Mouse (Mus musculus) kidney, adult 9 months (tissue): ENCODE measurements around the gene Gkn1.

Experiments
- DNase-seq: peaks from one replicate; pipeline ENCODE4 v3.0.0; 2022

The Gkn1 gene

DNA sequence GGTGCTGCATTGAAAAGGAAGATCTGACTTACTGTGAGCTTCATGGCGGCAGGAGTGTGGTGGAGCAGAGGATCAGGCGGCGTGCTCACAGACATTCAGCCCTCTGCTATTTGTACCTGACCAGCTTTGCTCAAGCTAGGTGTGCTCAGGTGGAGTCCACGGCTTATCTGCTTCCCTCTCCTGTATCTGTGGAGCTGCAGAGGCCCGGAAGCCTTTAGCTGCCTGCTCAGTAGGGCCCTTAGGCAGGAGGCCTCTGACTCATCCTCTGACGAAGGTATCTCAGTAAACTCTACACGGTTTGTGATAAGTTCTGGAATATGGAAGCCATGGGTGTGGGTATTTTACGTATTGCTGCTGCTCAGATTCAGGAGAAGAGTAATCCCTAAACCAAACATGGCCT is at the start of gene Gkn1:
Gene Gkn1 (minus strand): TSS at position 114 of the 400 bp plus-strand sequence.
- no peak for DNase-seq

DNA sequence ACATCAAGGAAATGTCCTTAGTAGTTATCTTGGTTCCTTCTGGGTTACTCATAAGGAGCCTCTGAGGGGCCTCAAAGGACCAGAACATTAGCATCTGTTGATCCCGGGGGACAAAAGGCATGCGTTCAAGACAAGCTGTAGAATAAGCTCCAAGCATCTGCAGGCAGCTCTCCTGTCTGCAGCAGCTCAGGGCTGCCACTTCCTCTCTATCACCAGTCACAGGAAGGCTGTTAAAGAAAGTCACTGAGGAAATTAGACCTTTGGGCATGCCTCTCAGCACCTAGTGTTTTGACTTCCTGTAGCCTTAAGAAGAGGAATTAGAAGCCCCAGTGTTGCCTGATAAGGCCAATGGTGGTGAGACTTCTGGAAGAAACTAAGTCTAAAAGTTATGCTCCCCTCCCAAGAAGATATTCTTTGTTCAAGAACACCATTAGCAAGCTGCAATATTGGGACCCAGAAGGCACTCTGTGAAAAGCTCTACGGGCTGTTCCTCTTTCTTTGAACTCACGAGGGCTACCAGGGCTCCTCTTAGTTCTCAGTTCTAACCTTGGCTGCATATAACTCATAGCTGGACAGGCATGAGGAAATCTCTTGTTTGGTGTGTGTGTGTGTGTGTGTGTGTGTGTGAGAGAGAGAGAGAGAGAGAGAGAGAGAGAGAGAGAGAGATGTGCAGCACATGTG is 49.3 kb upstream of the Gkn1 start:
- DNase-seq: no peak

DNA sequence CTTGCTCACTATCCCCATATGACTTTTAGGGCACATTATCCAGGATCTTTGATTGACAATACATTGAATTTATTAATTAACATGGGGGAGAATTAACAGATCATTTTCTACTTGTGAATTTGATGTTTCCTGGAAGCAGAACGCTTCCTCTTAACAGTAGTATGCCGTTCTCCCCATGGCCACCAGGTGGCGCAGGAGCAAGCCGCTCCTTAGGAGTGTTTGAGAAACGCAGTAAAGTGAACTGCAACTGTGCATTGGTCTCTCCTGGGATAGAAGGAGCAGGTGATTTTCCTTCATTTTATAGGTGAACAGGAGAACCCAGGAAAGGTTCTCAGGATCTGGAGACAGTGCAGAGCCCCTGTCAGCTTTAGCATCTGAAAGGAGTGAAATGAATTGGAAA is 48.4 kb upstream of the Gkn1 start:
- peak; percentile 71 for DNase-seq

DNA sequence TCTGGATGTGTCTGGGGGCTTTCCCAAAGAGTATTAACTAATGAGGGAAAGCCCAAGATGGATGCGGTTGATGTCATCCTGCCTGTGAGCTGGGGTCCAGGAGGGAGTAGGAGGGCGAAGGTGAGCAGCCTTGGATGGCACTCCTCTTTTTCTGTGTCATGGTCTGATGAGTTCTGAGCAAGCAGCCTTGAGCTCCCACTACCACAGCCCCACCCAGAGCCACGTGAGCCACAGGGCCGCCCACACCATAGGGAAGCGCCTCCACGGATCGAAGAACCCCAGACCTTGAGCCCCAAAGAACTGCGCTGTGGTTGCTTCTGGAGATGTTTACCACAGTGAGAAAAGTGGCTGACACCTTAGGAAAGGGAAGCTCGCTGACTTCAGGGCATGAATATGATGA is 44.0 kb upstream of the Gkn1 start:
- no peak for DNase-seq

DNA sequence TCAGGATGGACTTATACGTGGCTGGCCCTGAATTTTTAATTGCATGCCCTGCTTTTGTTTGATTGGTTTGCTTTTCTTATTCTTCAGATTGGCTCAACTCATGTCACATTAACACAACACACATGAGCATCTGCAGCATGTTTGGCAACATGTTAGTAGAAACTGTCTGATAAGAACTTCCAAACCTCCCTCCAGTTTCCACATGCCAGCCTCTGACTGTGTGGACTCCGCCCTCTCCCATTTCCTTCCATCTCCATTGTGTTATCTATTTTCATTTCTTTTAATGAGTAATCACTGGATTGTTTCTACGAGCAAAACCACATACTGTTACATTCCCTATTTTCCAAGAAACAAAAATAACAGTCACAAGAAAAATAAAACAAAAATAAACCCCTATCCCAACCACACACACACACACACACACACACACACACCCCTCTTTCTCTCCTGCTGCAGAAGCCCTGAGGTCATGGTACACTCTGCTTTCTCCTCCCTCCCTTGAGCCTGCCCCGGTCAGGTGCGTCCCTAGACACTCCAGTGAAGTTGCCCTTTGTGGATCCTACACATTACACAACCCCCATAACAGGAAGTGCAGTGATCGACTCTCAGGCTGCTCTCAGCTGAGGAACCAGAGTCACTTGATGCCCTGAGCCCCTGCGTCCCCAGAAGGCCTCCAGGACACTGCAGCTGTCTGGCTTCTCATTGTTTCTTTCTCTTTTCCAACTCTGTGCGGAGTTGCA is 42.9 kb upstream of the Gkn1 start:
- DNase-seq: peak; percentile 35

- no peak for DNase-seq
These were observed 38.8 kb upstream of the Gkn1 start for GRCm38 (mm10) chr6:87389455-87389989.

DNA sequence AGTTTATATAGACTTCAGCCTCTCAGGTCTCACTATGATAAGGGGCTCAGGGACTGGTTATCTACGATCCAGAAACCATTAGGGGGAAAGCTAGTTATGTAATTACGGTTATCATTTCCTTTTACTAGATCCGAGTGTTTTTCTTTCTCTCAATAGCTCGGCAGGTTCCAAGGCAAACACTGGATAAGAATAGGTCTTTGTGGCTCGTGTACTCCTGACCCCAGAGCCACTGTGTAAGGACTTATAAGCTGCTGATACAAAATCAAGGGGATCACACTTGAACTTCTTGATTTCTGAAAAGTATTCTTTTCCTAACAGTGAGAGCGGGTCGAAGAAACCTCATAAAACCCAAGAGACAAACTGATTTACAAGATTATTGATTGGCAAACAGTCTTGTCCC is 38.1 kb upstream of the Gkn1 start, which contains the start of gene Gkn3:
Gene Gkn3 (minus strand): TSS at position 59 of the 400 bp plus-strand sequence.
- no peak for DNase-seq

DNA sequence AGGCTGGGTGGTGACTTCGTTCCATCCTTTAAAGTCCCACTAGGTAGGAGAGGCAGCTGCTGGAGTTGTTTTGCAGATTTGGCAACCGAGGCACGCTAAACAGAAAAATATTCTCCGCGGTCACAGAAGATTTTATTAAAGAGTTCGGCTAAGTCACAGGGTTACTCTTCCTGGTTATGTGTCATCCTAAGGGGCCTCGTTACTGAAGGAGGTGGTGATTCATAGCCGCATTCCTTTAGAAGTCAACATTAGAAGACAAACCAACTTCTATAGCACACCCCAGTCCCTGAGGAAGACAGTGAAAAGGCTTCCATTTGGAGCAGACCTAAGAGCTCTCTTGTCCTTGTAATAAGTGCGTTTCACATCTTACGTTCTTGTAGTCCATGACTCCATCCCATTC is 35.9 kb upstream of the Gkn1 start:
- no peak for DNase-seq

GRCm38 (mm10) chr6:87386203-87386602 is 35.5 kb upstream of the Gkn1 start:
- DNase-seq: peak; percentile 62

DNA sequence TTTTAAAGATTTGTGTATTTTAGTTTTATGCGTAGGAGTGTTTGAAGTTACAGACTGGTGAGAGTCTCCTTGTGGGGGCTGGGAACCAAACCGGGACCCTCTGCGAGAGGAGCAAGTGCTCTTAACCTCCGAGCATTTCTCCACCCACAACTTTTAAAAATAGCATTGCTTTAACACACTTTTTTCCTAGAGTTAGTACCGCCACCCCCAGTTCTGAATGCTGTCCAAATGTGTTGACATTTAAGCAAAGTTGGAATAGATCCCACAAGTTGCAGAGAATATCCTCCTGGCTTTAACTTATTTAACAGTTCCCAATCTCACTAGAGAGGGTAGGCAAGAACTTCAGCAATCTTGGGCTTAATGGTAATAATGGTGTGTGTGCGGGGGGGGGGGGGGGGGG is 34.0 kb upstream of the Gkn1 start:
- DNase-seq: no peak

- DNase-seq: no peak
These were observed 33.4 kb upstream of the Gkn1 start for GRCm38 (mm10) chr6:87383926-87384691.

DNA sequence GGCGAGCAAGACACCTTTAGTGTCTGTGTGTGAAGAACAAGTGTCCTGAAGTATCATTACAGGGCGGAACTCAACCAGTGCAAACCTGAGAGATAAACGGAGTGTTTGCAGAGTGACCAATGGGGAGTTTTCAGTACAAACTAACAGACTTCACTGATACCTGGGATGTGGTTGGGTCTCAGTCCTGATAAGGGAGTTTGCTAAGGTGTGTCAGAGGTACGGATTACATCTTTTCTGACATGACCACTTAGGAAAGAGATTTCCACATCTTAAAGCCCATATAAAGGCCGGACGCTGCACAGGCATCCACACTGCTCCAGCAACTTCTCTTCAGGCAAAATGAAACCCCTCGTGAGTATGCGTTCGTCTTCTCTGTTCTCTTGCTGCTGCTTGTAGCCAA is 22.3 kb upstream of the Gkn1 start, which contains the start of gene Gkn2:
Gene Gkn2 (plus strand): TSS at position 301 of the 400 bp plus-strand sequence.
- no peak for DNase-seq

- DNase-seq: no peak
These were observed 18.5 kb upstream of the Gkn1 start for GRCm38 (mm10) chr6:87369223-87369622.

DNA sequence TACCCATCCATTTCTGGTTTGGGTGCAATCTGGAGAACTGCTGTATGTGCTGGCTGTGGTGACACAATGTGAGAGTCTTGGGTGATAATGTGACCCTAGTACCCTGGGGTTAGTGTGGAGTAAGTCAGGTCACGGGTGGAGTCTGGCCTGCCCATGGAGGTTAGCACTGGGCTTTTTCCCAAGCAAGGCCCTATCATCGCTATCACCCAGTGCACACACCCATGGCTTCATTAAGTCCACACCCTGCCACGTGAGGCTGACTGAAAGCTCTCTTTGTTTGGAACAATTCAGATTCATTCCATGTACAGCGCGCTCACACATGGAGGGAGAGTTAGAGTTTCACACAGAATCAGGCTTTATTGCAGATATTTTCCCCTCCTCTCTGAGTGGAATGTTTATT is 3.7 kb upstream of the Gkn1 start:
- no peak for DNase-seq

DNA sequence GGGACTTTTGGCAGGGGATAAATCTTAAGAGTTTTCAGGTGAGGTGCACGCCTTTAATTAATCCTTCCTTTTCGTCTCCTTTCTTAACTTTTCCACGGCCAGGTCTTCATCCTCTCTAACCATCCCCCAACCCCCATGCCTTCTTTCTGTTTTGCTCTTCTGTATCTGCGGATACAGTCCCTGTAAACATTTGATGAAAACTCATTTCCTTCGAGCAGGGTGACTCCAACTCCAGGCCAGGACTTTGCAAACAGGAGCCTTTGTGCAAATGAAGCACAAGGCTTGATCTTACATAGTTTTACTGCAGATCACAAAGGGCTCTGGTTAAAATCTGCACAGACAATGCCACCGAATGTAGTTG is 14.8 kb downstream of the Gkn1 start:
- no peak for DNase-seq

DNA sequence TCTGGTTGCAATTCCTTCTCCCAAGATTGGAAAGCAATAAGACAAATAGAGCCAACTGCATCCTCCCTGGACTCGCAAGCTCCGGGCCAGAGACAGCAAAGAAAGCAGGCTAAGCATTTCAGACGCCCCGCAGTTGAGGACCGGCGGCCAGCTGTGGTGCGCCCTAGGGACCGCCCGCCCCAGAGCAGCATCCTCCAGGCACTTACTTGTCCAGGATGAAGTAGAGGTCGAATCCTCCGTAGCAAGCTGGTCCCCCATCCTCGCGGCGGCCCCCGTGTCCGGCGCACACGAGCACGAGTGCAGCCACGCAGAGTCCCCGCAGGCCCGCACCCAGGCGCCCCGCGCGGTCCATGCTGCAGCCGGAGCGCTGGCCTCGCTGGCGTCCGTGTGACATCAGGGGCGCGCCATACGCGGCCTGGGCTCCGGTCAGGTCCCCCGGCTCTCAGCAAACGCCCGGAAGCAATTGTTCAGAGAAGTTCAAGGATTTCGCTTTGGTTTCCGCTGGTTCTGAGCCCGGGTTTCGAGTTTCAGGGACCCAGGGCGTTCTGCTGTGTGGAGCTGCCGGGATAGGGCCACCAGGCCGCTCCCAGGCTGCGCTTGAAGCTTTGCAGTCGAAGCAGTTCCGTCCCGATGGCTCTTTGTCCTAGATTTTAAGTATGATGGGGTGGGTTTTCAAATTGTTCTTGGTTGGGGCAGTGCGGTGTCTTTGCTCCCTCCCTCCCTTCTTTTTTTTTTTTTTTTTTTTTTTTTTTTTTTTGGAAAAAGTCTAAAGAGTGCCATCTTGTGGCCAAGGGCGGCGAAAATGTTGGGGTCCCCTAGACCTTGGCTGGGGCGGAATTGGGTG is 15.4 kb downstream of the Gkn1 start, which contains the start of gene Antxr1:
Gene Antxr1 (minus strand): TSS at position 731 of the 844 bp plus-strand sequence.
- DNase-seq: peak; percentile 33

GRCm38 (mm10) chr6:87334361-87335090 is 16.2 kb downstream of the Gkn1 start:
- DNase-seq: peak; percentile 18

DNA sequence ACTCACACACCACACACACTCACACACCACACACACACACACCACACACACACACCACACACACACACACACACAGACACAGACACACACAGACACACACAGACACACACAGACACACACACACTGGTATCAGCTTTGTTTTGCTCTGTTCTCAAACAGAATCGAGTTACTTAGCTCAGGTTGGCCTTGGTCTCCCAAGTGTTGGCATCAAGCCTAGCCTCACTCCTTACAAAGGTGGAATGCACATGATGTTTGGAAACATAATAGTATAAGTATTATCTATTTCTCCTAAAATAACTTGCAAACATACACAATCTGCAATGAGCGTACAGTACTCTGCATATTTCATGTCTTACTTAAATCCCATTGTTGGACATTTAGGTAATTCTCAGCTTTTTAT is 18.4 kb downstream of the Gkn1 start:
- no peak for DNase-seq

- DNase-seq: peak; percentile 74
These were observed 22.2 kb downstream of the Gkn1 start for GRCm38 (mm10) chr6:87328265-87329173.

DNA sequence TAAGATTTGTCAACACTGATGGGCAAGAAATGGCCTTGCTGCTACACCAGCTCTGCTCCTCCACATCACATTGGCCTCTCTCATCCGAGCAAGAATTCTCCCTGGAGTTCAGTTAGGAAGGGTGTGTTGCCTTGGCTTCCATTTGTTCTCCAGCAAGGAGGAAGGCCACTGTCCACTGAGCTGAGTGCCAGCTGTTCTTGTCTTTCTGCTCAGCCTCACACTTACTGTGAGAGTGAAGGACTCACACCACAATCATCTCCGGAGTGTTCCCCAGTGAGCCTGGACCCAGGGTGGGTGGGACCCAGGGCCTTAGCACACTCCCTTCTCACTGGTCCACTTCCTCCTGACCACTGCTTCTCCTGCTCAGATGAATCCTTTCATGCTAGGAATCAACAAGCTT is 23.8 kb downstream of the Gkn1 start:
- DNase-seq: no peak

DNA sequence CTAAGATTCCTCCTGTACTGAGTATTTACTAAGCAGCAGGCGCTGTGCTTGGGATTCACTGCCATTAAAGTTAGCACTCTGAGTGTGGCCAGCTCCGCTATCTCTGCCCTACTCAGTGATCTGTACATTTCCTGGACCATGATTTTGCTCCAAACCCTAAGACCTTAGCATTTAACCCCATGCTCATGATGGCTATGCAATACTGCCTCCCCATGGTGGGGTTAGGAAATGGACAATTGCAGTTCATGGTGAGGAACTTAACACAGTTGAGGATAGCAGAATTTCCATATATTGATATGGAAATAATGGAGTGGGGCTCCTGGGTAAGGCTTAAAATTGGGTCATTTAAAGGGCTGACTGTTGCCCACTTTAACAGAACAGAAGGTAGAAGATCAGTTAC is 27.4 kb downstream of the Gkn1 start:
- DNase-seq: peak; percentile 47
